Comparison of ENCODE assay signal across 9 mouse cellular contexts in the genomic region with DNA sequence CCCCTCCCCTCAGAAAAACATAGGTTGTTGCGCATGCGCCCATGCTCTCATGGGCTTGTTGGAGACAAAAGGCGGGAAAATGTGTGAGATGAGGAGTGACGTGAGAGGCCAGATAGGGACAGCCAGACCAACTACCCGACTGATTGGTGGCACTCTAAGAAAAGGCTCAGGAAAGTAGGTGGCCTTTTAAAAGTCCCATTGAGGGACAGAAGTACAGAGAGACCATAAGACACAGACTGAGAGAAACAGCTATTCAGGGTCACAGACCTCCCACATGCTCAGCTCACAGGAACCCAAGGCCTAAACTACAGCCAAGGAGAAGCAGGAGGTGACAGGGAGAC. TPM values are rescaled to one million over a fixed set of nuclear protein-coding genes. Genes with fewer than 3 reads are reported as not detected.
DNase-seq lines count a peak whose midpoint lies in the region; ATAC-seq and TF ChIP-seq lines count a peak whose summit lies in the region.
"Had no signal": no experiment of that assay in that cellular context is flagged by ENCODE, and none has a peak within 500 bp of the region (broad histone marks: within the 10 kb centered on the region; RNA-seq: fewer than 3 reads in every experiment).

No protein-coding gene starts in this region.

- intact Hi-C loops in left cerebral cortex, postnatal 25 days (cut with DNase I) = no loop called here

- H3K9me3 ChIP-seq in heart, embryonic 11.5 days (replicated peaks; ENCODE audit: control insufficient read depth, low read length) = no peaks in the 10 kb centered on the region
- H3K9me3 ChIP-seq in megakaryocyte, embryonic 14.5 days = peaks cover 9% of the 10 kb centered on the region
- no peaks in the 10 kb centered on the region for H3K9me3 ChIP-seq in limb, embryonic 14.5 days (ENCODE audit: control insufficient read depth, low read length)
- no peaks in the 10 kb centered on the region for H3K9me3 ChIP-seq in stomach, embryonic 15.5 days

- 3% methylated on average over 5 of the region's 5 CpGs for WGBS in heart, embryonic 11.5 days (ENCODE audit: insufficient replicate concordance)
- 3% methylated on average over 5 of the region's 5 CpGs for WGBS in limb, embryonic 14.5 days
- under 1% methylated on average over 5 of the region's 5 CpGs for WGBS in stomach, embryonic 15.5 days

- ATAC-seq in heart, embryonic 11.5 days (replicated peaks; ENCODE audit: insufficient number of reproducible peaks, low FRiP score, low TSS enrichment) = no peak
- no peak for ATAC-seq in megakaryocyte, adult 5-6 weeks (ENCODE audit: poor library complexity, severe bottlenecking)
- ATAC-seq in limb, embryonic 14.5 days (ENCODE audit: low FRiP score, low read depth) = no peak; the same call in 1 of the 2 replicates
- no peak; the same call in 1 of the 2 replicates for ATAC-seq in stomach, embryonic 15.5 days (ENCODE audit: insufficient read depth, low FRiP score, low read depth)

- H3K27me3 ChIP-seq in heart, embryonic 11.5 days (ENCODE audit: control insufficient read depth, insufficient read depth, low read length) = no peaks in the 10 kb centered on the region
- H3K27me3 ChIP-seq in megakaryocyte, embryonic 14.5 days (replicated peaks) = peaks cover 49% of the 10 kb centered on the region
- H3K27me3 ChIP-seq in limb, embryonic 14.5 days (ENCODE audit: control insufficient read depth, insufficient read depth, low read length) = no peaks in the 10 kb centered on the region
- no peaks in the 10 kb centered on the region for H3K27me3 ChIP-seq in stomach, embryonic 15.5 days (replicated peaks)

- TF ChIP-seq POLR2A in limb, embryonic 14.5 days (IDR thresholded peaks at IDR 0.05; ENCODE audit: borderline replicate concordance, extremely low read depth, insufficient read depth, insufficient read length) = no peak

- no peaks in the 10 kb centered on the region for H3K4me1 ChIP-seq in heart, embryonic 11.5 days (ENCODE audit: control insufficient read depth, insufficient read depth, low read length)
- peaks cover 8% of the 10 kb centered on the region for H3K4me1 ChIP-seq in megakaryocyte, embryonic 14.5 days
- no peaks in the 10 kb centered on the region for H3K4me1 ChIP-seq in limb, embryonic 14.5 days (ENCODE audit: control insufficient read depth, insufficient read depth, low read length)
- no peaks in the 10 kb centered on the region; the same call in 1 of the 2 replicates for H3K4me1 ChIP-seq in stomach, embryonic 15.5 days

- no peak overlapping the region for H3K27ac ChIP-seq in heart, embryonic 11.5 days (ENCODE audit: low read depth, low read length)
- no peak overlapping the region for H3K27ac ChIP-seq in limb, embryonic 14.5 days (replicated peaks; ENCODE audit: low read depth, low read length)
- H3K27ac ChIP-seq in stomach, embryonic 15.5 days = no peak overlapping the region

- H3K4me2 ChIP-seq in heart, embryonic 11.5 days = peak overlapping the region; percentile 74
- H3K4me2 ChIP-seq in limb, embryonic 14.5 days (replicated peaks; ENCODE audit: low read depth, low read length, severe bottlenecking) = no peak overlapping the region
- peak overlapping the region; percentile 63; the same call in 1 of the 2 replicates for H3K4me2 ChIP-seq in stomach, embryonic 15.5 days

- no peaks in the 10 kb centered on the region for H3K36me3 ChIP-seq in heart, embryonic 11.5 days (ENCODE audit: control insufficient read depth, insufficient read depth, low read length)
- H3K36me3 ChIP-seq in megakaryocyte, embryonic 14.5 days (replicated peaks; ENCODE audit: low read length) = no peaks in the 10 kb centered on the region
- no peaks in the 10 kb centered on the region for H3K36me3 ChIP-seq in limb, embryonic 14.5 days (ENCODE audit: control insufficient read depth, insufficient read depth, low read length)
- H3K36me3 ChIP-seq in stomach, embryonic 15.5 days = no peaks in the 10 kb centered on the region

- no peak for DNase-seq in heart, adult 9 months (ENCODE audit: low spot score in 2 of 2)
- DNase-seq in limb, embryonic 14.5 days (ENCODE audit: low spot score) = no peak
- DNase-seq in left cerebral cortex, postnatal 25 days (ENCODE audit: low spot score in 2 of 2) = no peak
- DNase-seq in cerebellum, postnatal 36 days = no peak

- H3K9ac ChIP-seq in heart, embryonic 11.5 days (ENCODE audit: low read depth, low read length) = no peak overlapping the region
- no peak overlapping the region for H3K9ac ChIP-seq in limb, embryonic 14.5 days (ENCODE audit: low read depth, low read length, severe bottlenecking)
- H3K9ac ChIP-seq in stomach, embryonic 15.5 days = no peak overlapping the region

- peak overlapping the region; percentile 43; the same call in 1 of the 2 replicates for H3K4me3 ChIP-seq in heart, embryonic 11.5 days (ENCODE audit: low read depth, low read length)
- peak overlapping the region; percentile 85 for H3K4me3 ChIP-seq in megakaryocyte, embryonic 14.5 days (replicated peaks)
- H3K4me3 ChIP-seq in limb, embryonic 14.5 days (replicated peaks; ENCODE audit: low read length) = peak overlapping the region; percentile 33; the same call in 1 of the 2 replicates
- H3K4me3 ChIP-seq in stomach, embryonic 15.5 days (replicated peaks) = peak overlapping the region; percentile 39; the same call in 1 of the 2 replicates

RNA-seq across cellular contexts. Expression of gene 1700008O03Rik, which starts 20.4 kb away (rescaled TPM):
- 0.65 and 1.0 TPM in 2 replicates for polyA plus RNA-seq in heart, embryonic 11.5 days (2014; fragmentation: Nextera tagmentation; extraction: Ambion mirVana)
- not detected in 2 replicates for polyA plus RNA-seq in megakaryocyte, embryonic 14.5 days (2012; ENCODE audit: insufficient read depth, low replicate concordance)
- 0.42 TPM in 1 of 2 replicates, not detected in the other for total RNA-seq in megakaryocyte, adult 5-6 weeks (2015)
- total RNA-seq in megakaryocyte, adult 5-6 weeks (2017) = not detected in 2 replicates
- polyA plus RNA-seq in limb, embryonic 14.5 days (2012; rRNA removed) = 2.1 and 2.7 TPM in 2 replicates
- 0.67 and 0.73 TPM in 2 replicates for polyA plus RNA-seq in limb, embryonic 14.5 days (2014; fragmentation: Nextera tagmentation; extraction: Ambion mirVana)
- 0.80 and 1.2 TPM in 2 replicates for polyA plus RNA-seq in stomach, embryonic 15.5 days (2015; fragmentation: Nextera tagmentation; extraction: Ambion mirVana)
- 1 to 10 TPM; 1.9 to 2.2 TPM for total RNA-seq in left cerebral cortex, postnatal 25 days (2021)
- total RNA-seq: gastrocnemius, postnatal 4 days had no signal

RNA-seq across cellular contexts. Expression of gene Syt3, which starts 22.1 kb away (rescaled TPM):
- 0.32 and 0.59 TPM in 2 replicates for polyA plus RNA-seq in heart, embryonic 11.5 days (2014; fragmentation: Nextera tagmentation; extraction: Ambion mirVana)
- polyA plus RNA-seq in megakaryocyte, embryonic 14.5 days (2012; ENCODE audit: insufficient read depth, low replicate concordance) = not detected in 2 replicates
- total RNA-seq in megakaryocyte, adult 5-6 weeks (2015) = 0.29 TPM in 1 of 2 replicates, not detected in the other
- total RNA-seq in megakaryocyte, adult 5-6 weeks (2017) = 0.22 TPM in 1 of 2 replicates, not detected in the other
- 3.3 and 3.8 TPM in 2 replicates for polyA plus RNA-seq in limb, embryonic 14.5 days (2012; rRNA removed)
- 2.2 and 4.6 TPM in 2 replicates for polyA plus RNA-seq in limb, embryonic 14.5 days (2014; fragmentation: Nextera tagmentation; extraction: Ambion mirVana)
- polyA plus RNA-seq in stomach, embryonic 15.5 days (2015; fragmentation: Nextera tagmentation; extraction: Ambion mirVana) = 1.6 and 1.7 TPM in 2 replicates
- 10 to 100 TPM; 60.0 to 65.0 TPM for total RNA-seq in left cerebral cortex, postnatal 25 days (2021)

RNA-seq across cellular contexts. Expression of gene Lrrc4b, which starts 22.8 kb away (rescaled TPM):
- polyA plus RNA-seq in heart, embryonic 11.5 days (2014; fragmentation: Nextera tagmentation; extraction: Ambion mirVana) = 2.4 and 3.5 TPM in 2 replicates
- polyA plus RNA-seq in megakaryocyte, embryonic 14.5 days (2012; ENCODE audit: insufficient read depth, low replicate concordance) = not detected in 2 replicates
- total RNA-seq in megakaryocyte, adult 5-6 weeks (2015) = not detected in 2 replicates
- not detected in 2 replicates for total RNA-seq in megakaryocyte, adult 5-6 weeks (2017)
- 15.3 and 23.0 TPM in 2 replicates for polyA plus RNA-seq in limb, embryonic 14.5 days (2012; rRNA removed)
- polyA plus RNA-seq in limb, embryonic 14.5 days (2014; fragmentation: Nextera tagmentation; extraction: Ambion mirVana) = 1.6 and 1.8 TPM in 2 replicates
- polyA plus RNA-seq in stomach, embryonic 15.5 days (2015; fragmentation: Nextera tagmentation; extraction: Ambion mirVana) = 0.70 and 0.81 TPM in 2 replicates
- 100 to 1,000 TPM; 268 to 278 TPM for total RNA-seq in left cerebral cortex, postnatal 25 days (2021)

RNA-seq across cellular contexts. Expression of gene Aspdh, which starts 59.2 kb away (rescaled TPM):
- polyA plus RNA-seq in heart, embryonic 11.5 days (2014; fragmentation: Nextera tagmentation; extraction: Ambion mirVana) = 1.3 and 1.5 TPM in 2 replicates
- not detected in 2 replicates for polyA plus RNA-seq in megakaryocyte, embryonic 14.5 days (2012; ENCODE audit: insufficient read depth, low replicate concordance)
- not detected in 2 replicates for total RNA-seq in megakaryocyte, adult 5-6 weeks (2015)
- not detected in 2 replicates for total RNA-seq in megakaryocyte, adult 5-6 weeks (2017)
- 1.8 and 3.1 TPM in 2 replicates for polyA plus RNA-seq in limb, embryonic 14.5 days (2012; rRNA removed)
- polyA plus RNA-seq in limb, embryonic 14.5 days (2014; fragmentation: Nextera tagmentation; extraction: Ambion mirVana) = 0.37 and 0.58 TPM in 2 replicates
- polyA plus RNA-seq in stomach, embryonic 15.5 days (2015; fragmentation: Nextera tagmentation; extraction: Ambion mirVana) = 0.94 and 1.7 TPM in 2 replicates
- total RNA-seq in left cerebral cortex, postnatal 25 days (2021) = 10 to 100 TPM in 1 of 2 experiments, 1 to 10 TPM in 1; 9.6 to 10.1 TPM
- total RNA-seq: gastrocnemius, postnatal 4 days had no signal

Comparison
In these comparisons a context has a peak if more than half of its experiments do, and no peak if none do; other contexts are left out.
1. H3K4me3 ChIP-seq: peak in every context shown above with its lines; median percentile 85 in megakaryocyte, embryonic 14.5 days; 43 in heart, embryonic 11.5 days; 39 in stomach, embryonic 15.5 days; 33 in limb, embryonic 14.5 days.